In genomic region chr1:135435823-135436222, GRCm38 (mm10) we compare ENCODE assay signal across 13 mouse cellular contexts. TPM values are rescaled to one million over a fixed set of nuclear protein-coding genes. Genes with fewer than 3 reads are reported as not detected.
DNase-seq lines count a peak whose midpoint lies in the region; ATAC-seq lines count a peak whose summit lies in the region.
"Had no signal": no experiment of that assay in that cellular context is flagged by ENCODE, and none has a peak within 500 bp of the region (broad histone marks: within the 10 kb centered on the region; RNA-seq: fewer than 3 reads in every experiment).

No protein-coding gene starts in this region.

- H3K4me3 ChIP-seq in kidney, embryonic 15.5 days (replicated peaks) = no peak overlapping the region
- no peak overlapping the region for H3K4me3 ChIP-seq in embryonic facial prominence, embryonic 14.5 days (ENCODE audit: low read depth, low read length)
- no peak overlapping the region for H3K4me3 ChIP-seq in heart, embryonic 14.5 days (ENCODE audit: control insufficient read depth in 1 of 2, insufficient read depth in 1 of 2, low read depth in 1 of 2, low read length in 2 of 2)
- H3K4me3 ChIP-seq: intestine, embryonic 15.5 days; limb, embryonic 15.5 days had no signal

- no peak overlapping the region for H3K9ac ChIP-seq in kidney, embryonic 15.5 days
- H3K9ac ChIP-seq in embryonic facial prominence, embryonic 14.5 days (ENCODE audit: low read depth, low read length) = no peak overlapping the region
- H3K9ac ChIP-seq in heart, embryonic 14.5 days (ENCODE audit: low read length) = no peak overlapping the region
- H3K9ac ChIP-seq: intestine, embryonic 15.5 days; limb, embryonic 15.5 days had no signal

- H3K4me1 ChIP-seq in kidney, embryonic 15.5 days = peaks cover 20% of the 10 kb centered on the region
- H3K4me1 ChIP-seq in embryonic facial prominence, embryonic 14.5 days (ENCODE audit: control insufficient read depth, insufficient read depth, low read length) = peaks cover 5% of the 10 kb centered on the region; the same call in 1 of the 2 replicates
- peaks cover 3 to 27% of the 10 kb centered on the region in 2 experiments; a peak in 3 of 4 replicates for H3K4me1 ChIP-seq in heart, embryonic 14.5 days (ENCODE audit: control insufficient read depth in 2 of 2, insufficient read depth in 2 of 2, low read length in 2 of 2)
- H3K4me1 ChIP-seq: limb, embryonic 15.5 days had no signal

- H3K27ac ChIP-seq in kidney, embryonic 15.5 days = peak overlapping the region; percentile 37; the same call in 1 of the 2 replicates
- no peak overlapping the region; the same call in 1 of the 2 replicates for H3K27ac ChIP-seq in embryonic facial prominence, embryonic 14.5 days (replicated peaks; ENCODE audit: low read depth, low read length)
- H3K27ac ChIP-seq in heart, embryonic 14.5 days (replicated peaks in 1 of 2; ENCODE audit: control insufficient read depth in 1 of 2, insufficient read depth in 1 of 2, low read depth in 2 of 2, low read length in 2 of 2) = peak overlapping the region; percentile 27 to 69; a peak in 2 of 4 replicates
- H3K27ac ChIP-seq: intestine, embryonic 15.5 days; limb, embryonic 15.5 days had no signal

- H3K27me3 ChIP-seq in kidney, embryonic 15.5 days = no peaks in the 10 kb centered on the region
- no peaks in the 10 kb centered on the region for H3K27me3 ChIP-seq in embryonic facial prominence, embryonic 14.5 days (replicated peaks; ENCODE audit: control insufficient read depth, insufficient read depth, low read length)
- no peaks in the 10 kb centered on the region for H3K27me3 ChIP-seq in heart, embryonic 14.5 days (ENCODE audit: control insufficient read depth, insufficient read depth, low read length)
- H3K27me3 ChIP-seq: intestine, embryonic 15.5 days; limb, embryonic 15.5 days had no signal

- WGBS in kidney, embryonic 15.5 days = 12% methylated on average over 2 of the region's 2 CpGs
- 17% methylated on average over 2 of the region's 2 CpGs for WGBS in embryonic facial prominence, embryonic 14.5 days
- 4% methylated on average over 2 of the region's 2 CpGs for WGBS in heart, embryonic 14.5 days

- DNase-seq in kidney, postnatal 14 days = no peak
- DNase-seq in MN1 (ENCODE audit: low spot score) = peak; percentile 21
- peak; percentile 61 for DNase-seq in embryonic facial prominence, embryonic 14.5 days (ENCODE audit: low spot score)
- no peak for DNase-seq in Muller cell, postnatal 12 days (ENCODE audit: inconsistent ontology term)
- DNase-seq in cerebellum, adult 8-10 months = no peak
- DNase-seq in spleen, adult 18-20 months = no peak
- DNase-seq: cerebellum, adult 9-10 months; layer of hippocampus, postnatal 36 days; thymus, postnatal 25 days had no signal

- no peak overlapping the region for H3K4me2 ChIP-seq in kidney, embryonic 15.5 days
- H3K4me2 ChIP-seq in embryonic facial prominence, embryonic 14.5 days (ENCODE audit: low read depth, low read length) = no peak overlapping the region
- no peak overlapping the region for H3K4me2 ChIP-seq in heart, embryonic 14.5 days (ENCODE audit: low read length)
- H3K4me2 ChIP-seq: intestine, embryonic 15.5 days; limb, embryonic 15.5 days had no signal

- no peaks in the 10 kb centered on the region for H3K9me3 ChIP-seq in kidney, embryonic 15.5 days (replicated peaks)
- no peaks in the 10 kb centered on the region for H3K9me3 ChIP-seq in embryonic facial prominence, embryonic 14.5 days (ENCODE audit: control insufficient read depth, low read length)
- H3K9me3 ChIP-seq in heart, embryonic 14.5 days (ENCODE audit: control insufficient read depth, low read length) = no peaks in the 10 kb centered on the region
- H3K9me3 ChIP-seq: intestine, embryonic 15.5 days; limb, embryonic 15.5 days had no signal

- peaks cover 16% of the 10 kb centered on the region for H3K36me3 ChIP-seq in kidney, embryonic 15.5 days
- peaks cover 19% of the 10 kb centered on the region for H3K36me3 ChIP-seq in embryonic facial prominence, embryonic 14.5 days (ENCODE audit: control insufficient read depth, insufficient read depth, low read length)
- peaks cover 33% of the 10 kb centered on the region for H3K36me3 ChIP-seq in heart, embryonic 14.5 days (ENCODE audit: control insufficient read depth, insufficient read depth, low read length)

- ATAC-seq in kidney, embryonic 15.5 days (replicated peaks; ENCODE audit: low FRiP score) = no peak
- no peak for ATAC-seq in embryonic facial prominence, embryonic 14.5 days (ENCODE audit: low read depth)
- ATAC-seq in heart, embryonic 14.5 days (ENCODE audit: insufficient number of reproducible peaks, insufficient read depth, low FRiP score, low read depth) = peak; percentile 25; the same call in 1 of the 2 replicates
- ATAC-seq: intestine, embryonic 15.5 days had no signal

RNA-seq across cellular contexts. Expression of gene Ipo9, which starts 5.5 kb away (rescaled TPM):
- polyA plus RNA-seq in kidney, embryonic 15.5 days (2015; fragmentation: Nextera tagmentation; extraction: Ambion mirVana) = 132 and 140 TPM in 2 replicates
- 103 and 108 TPM in 2 replicates for polyA plus RNA-seq in embryonic facial prominence, embryonic 14.5 days (2014; fragmentation: Nextera tagmentation; extraction: Ambion mirVana)
- polyA plus RNA-seq in heart, embryonic 14.5 days (2014; fragmentation: Nextera tagmentation; extraction: Ambion mirVana) = 80.6 and 82.1 TPM in 2 replicates

Comparison
In these comparisons a context has a peak if more than half of its experiments do, and no peak if none do; other contexts are left out.
1. DNase-seq: peak in MN1 (single experiment) and embryonic facial prominence, embryonic 14.5 days (single experiment); none in kidney, postnatal 14 days (single experiment), Muller cell, postnatal 12 days (single experiment), cerebellum, adult 8-10 months (single experiment) and spleen, adult 18-20 months (0 of 2).